Mouse (Mus musculus): Measurements from ENCODE around the gene 1700125H20Rik.

GRCm38 (mm10) chr11:85123267-85123992 is 46.8 kb upstream of the 1700125H20Rik start:
- TF ChIP-seq GATA1 (IDR thresholded peaks at IDR 0.05; ENCODE audit: borderline replicate concordance, low read length) (no peak), FLI1 (IDR thresholded peaks at IDR 0.05; ENCODE audit: low read length) (no peak)

All from megakaryocyte, embryonic 14.5 days (primary cell).